Mouse (Mus musculus) bone marrow, adult 2 months (tissue): ENCODE data around the gene Gm7173.

Source experiments
- CTCF ChIP-seq: fragments of 200-500 bp; IDR thresholded peaks from 2 replicates; pipeline ENCODE4 v1.5.1; 2011; ENCODE audit warnings: low read length, control low read depth; ENCODE audit not compliant: control insufficient read depth, insufficient read depth
- POLR2A ChIP-seq: fragments of 200-500 bp; IDR thresholded peaks from 2 replicates; pipeline ENCODE4 v1.6.1; 2011; ENCODE audit warnings: low read depth, mild to moderate bottlenecking, control low read depth, low read length, borderline replicate concordance; ENCODE audit not compliant: control insufficient read depth

GRCm38 (mm10) chrX:79517646-79518016 is 546 bp upstream of the Gm7173 start:
- TF ChIP-seq CTCF, result no peak
- no peak for TF ChIP-seq POLR2A
